Mouse (Mus musculus) embryonic facial prominence, embryonic 11.5 days (tissue): ENCODE results near the gene Eif5a. TPM values are rescaled to one million over a fixed set of nuclear protein-coding genes. Genes with fewer than 3 reads are reported as not detected.
"Not testable (repeated sequence)": the region's sequence is repeated elsewhere in the genome, so short reads cannot be mapped to it uniquely, and the experiment has no call there.

Experiments
- ATAC-seq: fragments of 200-750 bp; cut with Nextera tagmentation; replicated peaks from 2 replicates; pipeline ENCODE4 v1.8.0; 2017; ENCODE audit warnings: low read depth; ENCODE audit not compliant: insufficient number of reproducible peaks, low FRiP score, low TSS enrichment
- DNase-seq: peaks from one replicate; pipeline ENCODE4 v3.0.0-alpha.2; 2015; ENCODE audit warnings: low spot score
- H3K27ac ChIP-seq: fragments of 300-500 bp; sonication (generic); replicated peaks from 2 replicates; pipeline ENCODE4 v1.5.1; 2014; ENCODE audit warnings: mild to moderate bottlenecking, low read depth, low read length, control low read depth
- H3K27me3 ChIP-seq: fragments of 300-500 bp; sonication (generic); 2 replicates; pipeline ENCODE4 v1.6.1; 2014; ENCODE audit warnings: mild to moderate bottlenecking, low read length, moderate library complexity, mixed read lengths; ENCODE audit not compliant: control insufficient read depth, insufficient read depth
- H3K36me3 ChIP-seq: fragments of 300-500 bp; sonication (generic); replicated peaks from 2 replicates; pipeline ENCODE4 v1.6.1; 2014; ENCODE audit warnings: low read depth, mild to moderate bottlenecking, low read length, moderate library complexity, mixed read lengths; ENCODE audit not compliant: control insufficient read depth, insufficient read depth
- H3K4me1 ChIP-seq: fragments of 300-500 bp; sonication (generic); 2 replicates; pipeline ENCODE4 v1.6.1; 2014; ENCODE audit warnings: low read length, mixed read lengths; ENCODE audit not compliant: control insufficient read depth, insufficient read depth
- H3K4me2 ChIP-seq: fragments of 300-500 bp; sonication (generic); 2 replicates; pipeline ENCODE4 v1.6.1; 2014; ENCODE audit warnings: low read depth, mild to moderate bottlenecking, control low read depth, low read length, moderate library complexity
- H3K4me3 ChIP-seq: fragments of 300-500 bp; sonication (generic); 2 replicates; pipeline ENCODE4 v1.5.1; 2014; ENCODE audit warnings: low read depth, low read length, control low read depth
- H3K9ac ChIP-seq: fragments of 300-500 bp; sonication (generic); replicated peaks from 2 replicates; pipeline ENCODE4 v1.6.1; 2014; ENCODE audit warnings: mild to moderate bottlenecking, control low read depth, low read length
- H3K9me3 ChIP-seq: fragments of 300-500 bp; sonication (generic); replicated peaks from 2 replicates; pipeline ENCODE4 v1.6.1; 2016; ENCODE audit warnings: mild to moderate bottlenecking, low read length, inconsistent platforms, mixed read lengths; ENCODE audit not compliant: control insufficient read depth
- WGBS: fragments of 180-500 bp; shearing (Covaris S2); extraction: QIAGEN DNeasy Blood & Tissue Kit; methylation state at CpG from one replicate; pipeline ENCODE4 v1.1.7; 2014; 5-methylcytosine and 5-hydroxymethylcytosine counted together
- polyA plus RNA-seq: library from polyadenylated mRNA; unstranded; fragments of >200 nt; fragmentation: Nextera tagmentation; extraction: Ambion mirVana; gene quantifications from 2 replicates; pipeline ENCODE4 v1.2.1, GENCODE M21; 2014

Eif5a gene
- polyA plus RNA-seq, 1 experiment from 2014 or later, result 2,030 TPM

- WGBS, result 9% methylated on average over 24 of the region's 24 CpGs
- Histone ChIP-seq H3K4me2 (peak within 1 kb of the TSS; percentile 25), H3K27ac (no peak within 1 kb of the TSS), H3K27me3 (peaks cover 43% of the 10 kb centered on the region), H3K4me1 (peaks cover 3% of the 10 kb centered on the region; the same call in 1 of the 2 replicates), H3K9me3 (no peaks in the 10 kb centered on the region), H3K9ac (no peak within 1 kb of the TSS), H3K4me3 (peak within 1 kb of the TSS; percentile 34), H3K36me3 (no peaks in the 10 kb centered on the region; the same call in 1 of the 2 replicates)
- ATAC-seq (no peak), DNase-seq (no peak)
These were observed 43.0 kb upstream of the Eif5a start, which contains the start of gene Cldn7 for GRCm38 (mm10) chr11:69964650-69965270. Gene Cldn7, plus strand, starts transcription at chr11:69964779.

- 53% methylated on average over 5 of the region's 5 CpGs for WGBS
- H3K9me3 ChIP-seq, result no peaks in the 10 kb centered on the region
- H3K27ac ChIP-seq, result no peak overlapping the region
- peaks cover 3% of the 10 kb centered on the region; the same call in 1 of the 2 replicates for H3K4me1 ChIP-seq
- no peak overlapping the region for H3K9ac ChIP-seq
- H3K27me3 ChIP-seq, result peaks cover 37% of the 10 kb centered on the region
- no peaks in the 10 kb centered on the region for H3K36me3 ChIP-seq
- no peak overlapping the region for H3K4me3 ChIP-seq
- no peak for ATAC-seq
- no peak overlapping the region for H3K4me2 ChIP-seq
- no peak for DNase-seq
These were observed 40.1 kb upstream of the Eif5a start for GRCm38 (mm10) chr11:69961841-69962240.

GRCm38 (mm10) chr11:69960616-69961015 lies 38.9 kb upstream of the Eif5a start:
- WGBS, result 25% methylated on average over 5 of the region's 5 CpGs
- no peak overlapping the region for H3K27ac ChIP-seq
- peaks cover 26% of the 10 kb centered on the region for H3K27me3 ChIP-seq
- H3K4me1 ChIP-seq, result no peaks in the 10 kb centered on the region
- ATAC-seq, result no peak
- H3K9me3 ChIP-seq, result no peaks in the 10 kb centered on the region
- no peak overlapping the region for H3K9ac ChIP-seq
- DNase-seq, result no peak
- no peak overlapping the region for H3K4me3 ChIP-seq
- no peak overlapping the region for H3K4me2 ChIP-seq
- H3K36me3 ChIP-seq, result no peaks in the 10 kb centered on the region

- WGBS, result 79% methylated on average over 1 of the region's 1 CpGs
- Histone ChIP-seq H3K9ac (no peak overlapping the region), H3K27ac (no peak overlapping the region), H3K4me2 (no peak overlapping the region), H3K9me3 (no peaks in the 10 kb centered on the region), H3K4me3 (no peak overlapping the region), H3K36me3 (no peaks in the 10 kb centered on the region), H3K27me3 (no peaks in the 10 kb centered on the region), H3K4me1 (no peaks in the 10 kb centered on the region)
- ATAC-seq (no peak), DNase-seq (no peak)
These were observed 34.5 kb upstream of the Eif5a start for GRCm38 (mm10) chr11:69956218-69956617.

GRCm38 (mm10) chr11:69955618-69956017 lies 33.9 kb upstream of the Eif5a start:
- not testable (repeated sequence) for ATAC-seq

GRCm38 (mm10) chr11:69953267-69953915 lies 31.6 kb upstream of the Eif5a start:
- H3K9me3 ChIP-seq, result no peaks in the 10 kb centered on the region
- DNase-seq (no peak), ATAC-seq (no peak)
- WGBS, result 66% methylated on average over 11 of the region's 11 CpGs
- no peak overlapping the region for H3K4me2 ChIP-seq
- H3K4me3 ChIP-seq, result no peak overlapping the region
- H3K27ac ChIP-seq, result no peak overlapping the region
- no peak overlapping the region for H3K9ac ChIP-seq
- no peaks in the 10 kb centered on the region for H3K27me3 ChIP-seq
- H3K36me3 ChIP-seq, result no peaks in the 10 kb centered on the region
- H3K4me1 ChIP-seq, result no peaks in the 10 kb centered on the region

More at GRCm38 (mm10) chr11:69955618-69956017, 33.9 kb upstream of the Eif5a start:
- not testable (repeated sequence) for H3K36me3 ChIP-seq, H3K27ac ChIP-seq, H3K9ac ChIP-seq, H3K4me3 ChIP-seq, H3K27me3 ChIP-seq, H3K9me3 ChIP-seq, H3K4me1 ChIP-seq, H3K4me2 ChIP-seq, DNase-seq
- 73% methylated on average over 4 of the region's 4 CpGs for WGBS

GRCm38 (mm10) chr11:69952274-69952673 lies 30.5 kb upstream of the Eif5a start:
- ATAC-seq (no peak), DNase-seq (no peak)
- H3K36me3 ChIP-seq, result no peaks in the 10 kb centered on the region
- H3K27me3 ChIP-seq, result no peaks in the 10 kb centered on the region
- no peaks in the 10 kb centered on the region for H3K9me3 ChIP-seq
- no peak overlapping the region for H3K4me2 ChIP-seq
- 0 out of 2 replicates have a peak, but pooled peaks cover under 1% of the 10 kb centered on the region for H3K4me1 ChIP-seq
- no peak overlapping the region for H3K27ac ChIP-seq
- H3K9ac ChIP-seq, result no peak overlapping the region
- H3K4me3 ChIP-seq, result no peak overlapping the region
- 29% methylated on average over 1 of the region's 1 CpGs for WGBS

GRCm38 (mm10) chr11:69950807-69951459 lies 29.2 kb upstream of the Eif5a start:
- DNase-seq, result no peak
- no peak overlapping the region for H3K4me2 ChIP-seq
- H3K9me3 ChIP-seq, result no peaks in the 10 kb centered on the region
- 40% methylated on average over 4 of the region's 4 CpGs for WGBS
- ATAC-seq, result no peak
- H3K27me3 ChIP-seq, result no peaks in the 10 kb centered on the region
- H3K36me3 ChIP-seq, result no peaks in the 10 kb centered on the region
- no peak overlapping the region for H3K27ac ChIP-seq
- H3K4me3 ChIP-seq, result no peak overlapping the region
- 0 out of 2 replicates have a peak, but pooled peaks cover 3% of the 10 kb centered on the region for H3K4me1 ChIP-seq
- H3K9ac ChIP-seq, result no peak overlapping the region
